Mouse (Mus musculus) spleen, adult 2 months (tissue): ENCODE data around the gene Gm20683.

ENCODE experiments used
- CTCF ChIP-seq: fragments of 200-500 bp; IDR thresholded peaks from 2 replicates; pipeline ENCODE4 v1.5.1; 2011; ENCODE audit warnings: mild to moderate bottlenecking, inconsistent platforms; ENCODE audit not compliant: insufficient read depth, insufficient read length, insufficient replicate concordance; ENCODE audit errors: extremely low read depth
- POLR2A ChIP-seq: fragments of 200-500 bp; IDR thresholded peaks from 2 replicates; pipeline ENCODE4 v1.6.1; 2011; ENCODE audit warnings: low read depth, low read length, inconsistent platforms

DNA sequence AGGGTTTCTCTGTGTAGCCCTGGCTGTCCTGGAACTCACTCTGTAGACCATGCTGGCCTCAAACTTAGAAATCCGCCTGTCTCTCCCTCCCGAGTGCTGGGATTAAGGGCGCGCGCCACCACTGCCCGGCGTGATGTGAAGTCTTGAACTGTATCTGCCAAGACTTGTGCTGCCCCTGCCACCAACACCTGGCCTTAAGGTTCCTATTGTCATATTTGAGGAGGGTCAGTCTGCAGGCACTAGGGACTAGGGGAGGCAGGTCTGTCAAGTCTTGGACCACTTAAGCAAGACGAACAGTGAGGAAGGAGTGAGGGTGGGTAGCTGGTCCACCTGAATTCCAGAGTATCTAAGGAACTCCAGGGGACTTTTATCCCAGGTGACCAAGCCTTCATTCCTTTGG, 27.9 kb upstream of the Gm20683 start:
- TF ChIP-seq CTCF (no peak), POLR2A (no peak)
